Mouse (Mus musculus) macrophage (primary cell): ENCODE data around the gene Pcdh15. TPM values are rescaled to one million over a fixed set of nuclear protein-coding genes. Genes with fewer than 3 reads are reported as not detected.

Experiments
- H3K27ac ChIP-seq: fragments of 350-480 bp; formaldehyde crosslinking; 2 replicates; pipeline ENCODE4 v1.9.0; 2021
- H3K36me3 ChIP-seq: fragments of 350-480 bp; formaldehyde crosslinking; 2 replicates; pipeline ENCODE4 v1.9.0; 2021; ENCODE audit errors: inconsistent target
- H3K4me3 ChIP-seq: fragments of 350-480 bp; formaldehyde crosslinking; 2 replicates; pipeline ENCODE4 v1.9.0; 2021; ENCODE audit errors: inconsistent target
- H3K79me2 ChIP-seq: fragments of 350-480 bp; formaldehyde crosslinking; 2 replicates; pipeline ENCODE4 v1.9.0; 2021; ENCODE audit errors: inconsistent target
- WGBS: methylation state at CpG from one replicate; pipeline ENCODE4 v1.1.7; 2026; ENCODE audit warnings: inconsistent platforms; ENCODE audit not compliant: missing documents; 5-methylcytosine and 5-hydroxymethylcytosine counted together
- polyA plus RNA-seq: library from polyadenylated mRNA; stranded (reverse); fragments of 250-400 nt; gene quantifications from 3 replicates; pipeline ENCODE4 v1.2.4, GENCODE M21; 2018; ENCODE audit warnings: inconsistent platforms

Pcdh15 gene
- polyA plus RNA-seq, 1 experiment from 2014 or later: not detected

DNA sequence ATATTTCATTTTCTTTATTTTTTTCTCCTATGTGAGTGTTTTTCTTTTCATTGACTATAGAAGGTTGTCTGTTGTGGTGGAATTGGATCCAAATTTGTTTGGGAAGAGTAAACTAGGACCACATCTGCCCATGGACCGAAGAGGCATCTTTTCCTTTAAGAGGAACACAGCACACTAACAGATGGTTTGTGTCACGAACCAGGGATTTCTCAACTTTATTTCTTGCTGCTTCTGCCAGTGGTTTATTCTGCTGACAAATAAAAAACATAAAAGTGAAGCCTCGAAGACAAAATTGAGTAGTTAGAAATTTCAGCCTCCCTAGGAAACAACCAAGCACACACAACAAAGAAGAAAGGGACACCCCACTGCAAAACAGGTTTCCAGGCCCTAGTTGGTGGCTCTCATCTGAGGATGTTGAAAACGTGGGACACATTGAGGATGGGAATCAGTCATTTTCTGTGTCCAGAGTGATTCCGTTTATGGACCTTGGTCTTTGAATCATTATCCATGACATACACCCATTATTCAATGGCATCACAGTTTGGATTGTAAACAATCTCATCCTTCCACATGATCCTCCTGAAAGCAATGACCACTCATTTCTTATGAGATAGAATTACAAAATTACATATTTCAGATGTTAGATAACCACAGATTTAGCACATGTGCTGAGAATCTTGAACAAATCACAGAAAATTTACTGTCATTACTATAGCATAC, 1206.5 kb downstream of the Pcdh15 start:
- WGBS: 69% methylated on average over 5 of the region's 5 CpGs
- Histone ChIP-seq H3K4me3 (no peak overlapping the region), H3K36me3 (no peaks in the 10 kb centered on the region), H3K79me2 (no peaks in the 10 kb centered on the region), H3K27ac (no peak overlapping the region)

DNA sequence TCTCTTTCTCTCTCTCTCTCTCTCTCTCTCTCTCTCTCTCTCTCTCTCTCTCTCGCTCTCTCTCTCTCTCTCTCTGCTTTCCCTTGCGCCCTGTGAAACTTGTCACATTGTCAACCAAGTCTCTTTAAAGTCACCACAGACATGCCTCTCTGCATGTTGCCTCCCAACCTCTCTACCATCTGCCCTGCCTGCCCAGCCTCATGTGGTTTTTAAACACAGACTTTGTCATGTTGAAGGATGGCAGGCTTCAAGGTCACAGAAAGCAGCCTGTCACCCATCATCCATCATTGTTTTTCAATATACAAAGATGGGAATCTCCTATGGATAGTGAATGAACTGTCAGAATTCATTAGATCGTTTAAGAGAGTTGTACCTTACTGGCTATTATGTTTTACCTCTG, 1207.9 kb downstream of the Pcdh15 start:
- H3K36me3 ChIP-seq: no peaks in the 10 kb centered on the region
- no peaks in the 10 kb centered on the region for H3K79me2 ChIP-seq
- 85% methylated on average over 2 of the region's 3 CpGs for WGBS
- H3K4me3 ChIP-seq: no peak overlapping the region
- no peak overlapping the region for H3K27ac ChIP-seq

DNA sequence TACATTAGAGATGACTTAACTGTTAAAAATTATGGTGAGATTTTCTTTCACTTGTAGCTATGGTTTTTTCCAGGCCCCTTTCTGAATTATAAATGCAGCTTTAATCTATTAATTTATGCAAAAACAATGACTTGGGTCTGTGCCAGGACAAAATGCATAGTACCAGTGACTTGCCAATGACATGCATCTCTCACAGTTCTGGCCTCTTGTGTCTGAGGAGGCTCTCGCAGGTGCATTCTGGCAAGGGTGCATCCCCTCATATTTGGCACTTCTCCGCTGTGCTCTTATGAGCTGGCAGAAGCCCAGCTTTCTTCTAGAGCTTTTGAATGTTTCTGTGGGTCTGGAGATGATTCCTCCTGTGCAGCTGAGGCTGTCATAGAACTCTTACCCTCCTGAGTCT, 1216.9 kb downstream of the Pcdh15 start:
- no peaks in the 10 kb centered on the region for H3K36me3 ChIP-seq
- H3K79me2 ChIP-seq: no peaks in the 10 kb centered on the region
- 91% methylated on average over 2 of the region's 2 CpGs for WGBS
- no peak overlapping the region for H3K4me3 ChIP-seq
- H3K27ac ChIP-seq: no peak overlapping the region

- Histone ChIP-seq H3K27ac (no peak overlapping the region), H3K79me2 (no peaks in the 10 kb centered on the region), H3K4me3 (no peak overlapping the region), H3K36me3 (no peaks in the 10 kb centered on the region)
- 88% methylated on average over 7 of the region's 7 CpGs for WGBS
These were observed 1236.3 kb downstream of the Pcdh15 start for GRCm38 (mm10) chr10:74335412-74335811.

GRCm38 (mm10) chr10:74339247-74340160, 1240.4 kb downstream of the Pcdh15 start:
- WGBS: 83% methylated on average over 3 of the region's 3 CpGs
- Histone ChIP-seq H3K4me3 (no peak overlapping the region), H3K36me3 (no peaks in the 10 kb centered on the region), H3K27ac (no peak overlapping the region), H3K79me2 (no peaks in the 10 kb centered on the region)

DNA sequence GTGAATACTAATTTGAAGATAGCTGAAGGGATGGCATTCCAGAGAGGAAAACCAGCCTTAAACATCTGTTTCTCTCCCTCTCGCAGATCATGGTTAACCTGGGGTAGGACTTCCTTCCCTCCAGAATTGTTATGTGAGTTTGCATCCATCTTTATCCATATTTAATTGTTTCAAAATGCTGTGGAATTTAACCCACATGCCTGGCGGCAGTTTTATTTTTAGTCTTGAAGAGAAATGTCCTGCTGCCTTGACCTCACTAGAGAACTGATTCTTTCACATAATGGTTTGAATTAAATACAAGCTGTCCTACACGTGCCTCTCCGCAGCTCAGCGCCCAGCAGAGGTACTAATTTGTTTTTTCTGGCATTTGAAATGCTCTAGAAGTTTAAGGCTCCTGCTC, 1260.4 kb downstream of the Pcdh15 start:
- no peak overlapping the region for H3K4me3 ChIP-seq
- WGBS: 85% methylated on average over 5 of the region's 5 CpGs
- H3K36me3 ChIP-seq: no peaks in the 10 kb centered on the region
- no peaks in the 10 kb centered on the region for H3K79me2 ChIP-seq
- no peak overlapping the region for H3K27ac ChIP-seq

DNA sequence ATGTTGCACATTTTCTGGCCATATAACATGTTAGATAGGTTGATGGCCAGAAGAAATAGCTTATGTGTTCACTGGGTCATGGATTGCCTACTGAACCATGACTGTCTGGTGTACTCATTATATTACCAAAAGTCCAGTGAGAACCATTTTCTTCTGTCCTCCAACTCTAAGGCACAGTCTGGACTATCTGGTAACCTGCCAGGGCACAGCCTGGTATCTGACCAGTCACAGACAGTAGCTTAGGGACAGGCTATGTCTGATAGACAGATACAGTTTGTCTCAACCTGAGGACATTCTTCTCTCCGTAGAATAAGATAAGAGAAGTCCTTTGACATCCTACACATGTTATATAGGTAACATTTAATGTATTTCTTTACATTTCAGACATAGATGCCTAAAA, 1279.6 kb downstream of the Pcdh15 start:
- H3K4me3 ChIP-seq: no peak overlapping the region
- no peaks in the 10 kb centered on the region for H3K79me2 ChIP-seq
- WGBS: 80% methylated on average over 1 of the region's 1 CpGs
- H3K36me3 ChIP-seq: no peaks in the 10 kb centered on the region
- H3K27ac ChIP-seq: no peak overlapping the region

DNA sequence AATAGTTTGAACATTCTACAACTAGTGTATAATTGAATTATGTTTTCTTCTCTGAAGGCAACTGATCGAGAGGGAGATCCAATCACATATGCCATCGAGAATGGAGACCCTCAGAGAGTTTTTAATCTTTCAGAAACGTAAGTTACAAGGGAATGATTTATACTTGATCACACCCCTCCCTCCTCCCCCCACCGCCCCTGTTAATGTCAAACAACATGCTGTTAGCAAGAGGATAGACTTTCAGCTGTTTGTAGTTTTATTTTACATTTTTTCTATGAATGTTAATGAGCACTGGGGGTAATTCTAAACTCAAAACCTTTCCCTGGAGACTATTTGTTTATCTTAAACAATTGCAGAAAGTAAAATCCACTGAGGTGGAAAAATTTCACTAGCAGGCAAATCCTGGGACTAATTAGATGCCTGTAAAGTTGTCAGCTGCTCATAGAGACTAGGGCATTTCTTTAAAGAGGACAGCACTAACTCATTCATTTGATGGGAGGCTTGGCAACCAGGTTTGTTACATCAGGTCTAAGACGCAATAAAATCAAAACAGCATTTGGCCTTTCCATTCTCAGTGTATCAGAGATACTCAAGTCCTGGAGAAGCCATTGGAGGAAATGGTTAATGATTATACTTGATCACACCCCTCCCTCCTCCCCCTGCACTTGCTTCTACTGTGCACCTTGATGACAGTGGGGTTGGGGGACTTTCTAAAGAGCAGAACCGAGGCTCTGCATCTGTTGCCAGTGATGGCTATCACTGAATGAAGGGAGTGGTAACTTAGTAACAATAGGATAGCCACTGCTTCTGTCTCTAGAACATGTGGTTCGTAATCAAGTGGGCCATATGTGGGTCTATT, 1280.4 kb downstream of the Pcdh15 start:
- Histone ChIP-seq H3K36me3 (no peaks in the 10 kb centered on the region), H3K79me2 (no peaks in the 10 kb centered on the region), H3K27ac (no peak overlapping the region), H3K4me3 (no peak overlapping the region)
- WGBS: 66% methylated on average over 6 of the region's 7 CpGs

- Histone ChIP-seq H3K36me3 (no peaks in the 10 kb centered on the region), H3K79me2 (no peaks in the 10 kb centered on the region), H3K4me3 (no peak overlapping the region), H3K27ac (no peak overlapping the region)
- WGBS: 82% methylated on average over 10 of the region's 10 CpGs
These were observed 1288.7 kb downstream of the Pcdh15 start for GRCm38 (mm10) chr10:74387538-74388499.

GRCm38 (mm10) chr10:74403111-74403510, 1304.0 kb downstream of the Pcdh15 start:
- H3K79me2 ChIP-seq: no peaks in the 10 kb centered on the region
- H3K4me3 ChIP-seq: no peak overlapping the region
- WGBS: 89% methylated on average over 8 of the region's 8 CpGs
- no peaks in the 10 kb centered on the region for H3K36me3 ChIP-seq
- H3K27ac ChIP-seq: no peak overlapping the region

- H3K4me3 ChIP-seq: no peak overlapping the region
- H3K27ac ChIP-seq: no peak overlapping the region
- H3K79me2 ChIP-seq: no peaks in the 10 kb centered on the region
- 72% methylated on average over 3 of the region's 3 CpGs for WGBS
- no peaks in the 10 kb centered on the region for H3K36me3 ChIP-seq
These were observed 1314.9 kb downstream of the Pcdh15 start for GRCm38 (mm10) chr10:74414021-74414420.

DNA sequence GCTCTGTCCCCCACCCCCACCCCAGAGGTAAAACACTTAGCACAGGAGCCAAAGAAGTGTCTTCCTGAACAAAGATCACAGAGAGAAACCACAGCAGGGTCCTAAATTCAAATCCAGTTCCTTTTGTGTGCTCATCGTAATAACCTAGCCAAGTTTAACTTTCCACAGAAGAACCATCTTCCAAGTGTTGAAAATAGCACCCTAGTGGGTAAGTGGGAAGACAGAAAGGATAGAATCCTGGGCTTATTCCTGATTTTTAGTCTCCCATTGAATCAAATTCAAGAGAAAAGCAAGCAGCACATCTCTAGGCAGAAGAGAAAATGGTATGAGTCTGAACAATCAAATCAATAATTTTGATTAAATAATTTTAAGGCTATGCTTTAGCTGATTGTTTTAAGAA, 1315.8 kb downstream of the Pcdh15 start:
- Histone ChIP-seq H3K36me3 (no peaks in the 10 kb centered on the region), H3K79me2 (no peaks in the 10 kb centered on the region), H3K27ac (no peak overlapping the region), H3K4me3 (no peak overlapping the region)
- 100% methylated on average over 1 of the region's 1 CpGs for WGBS

DNA sequence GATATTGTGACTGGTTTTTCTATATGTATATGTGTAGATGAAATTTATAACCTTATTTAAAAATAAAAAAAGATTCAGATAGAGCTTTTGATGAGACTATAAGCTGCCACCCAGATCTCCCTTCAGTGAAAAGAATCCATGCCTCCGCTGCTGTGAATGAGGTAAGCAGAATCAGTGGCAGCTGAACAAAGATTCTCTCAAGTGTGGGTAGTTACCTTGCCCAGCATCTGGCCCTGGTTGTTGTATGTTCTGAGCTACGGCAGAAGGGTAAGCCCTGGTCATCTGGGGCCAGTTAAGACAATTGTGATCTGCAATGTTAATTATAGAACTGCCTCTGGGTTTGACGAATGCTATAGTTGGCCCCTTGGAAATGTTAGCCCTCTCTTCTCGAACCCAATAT, 1316.2 kb downstream of the Pcdh15 start:
- 78% methylated on average over 4 of the region's 4 CpGs for WGBS
- Histone ChIP-seq H3K27ac (no peak overlapping the region), H3K36me3 (no peaks in the 10 kb centered on the region), H3K4me3 (no peak overlapping the region), H3K79me2 (no peaks in the 10 kb centered on the region)

DNA sequence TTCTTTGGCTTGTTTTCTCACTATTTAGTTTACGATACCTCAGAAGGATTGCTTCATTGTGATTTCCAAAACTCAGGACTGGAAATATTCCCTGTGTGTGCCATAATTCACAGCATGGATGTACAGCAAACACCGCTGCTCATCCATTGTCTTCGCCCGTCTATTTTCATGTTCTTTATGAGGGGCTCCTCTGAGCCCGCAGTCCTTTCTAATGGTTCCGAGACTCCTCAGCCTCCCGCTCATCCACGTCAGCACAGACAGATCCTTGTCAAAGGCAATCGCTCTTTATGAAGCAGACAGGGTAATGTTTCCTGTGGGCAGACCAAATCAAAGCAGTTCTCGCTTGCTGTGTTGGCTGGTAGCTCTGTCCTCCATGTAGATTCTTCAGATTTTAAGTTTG, 1316.8 kb downstream of the Pcdh15 start:
- 93% methylated on average over 10 of the region's 10 CpGs for WGBS

More for the DNA sequence above, 1316.8 kb downstream of the Pcdh15 start:
- Histone ChIP-seq H3K79me2 (no peaks in the 10 kb centered on the region), H3K27ac (no peak overlapping the region), H3K4me3 (no peak overlapping the region), H3K36me3 (no peaks in the 10 kb centered on the region)
